Mouse (Mus musculus): ENCODE measurements at regions not wholly inside any gene's neighbourhood (a gene's known extent, or its start where the extent isn't known, plus 50 kb on each side); places are given as distances from the start of the nearest gene placed in this dataset.
A peak's percentile ranks its signal among the peaks of the same experiment; 100 is the strongest.

- H3K4me2 ChIP-seq (ENCODE audit: low read depth, low read length): no peak overlapping the region
- peaks cover 3% of the 10 kb centered on the region; the same call in 1 of the 2 replicates for H3K9me3 ChIP-seq (ENCODE audit: control insufficient read depth, low read length)
- H3K4me1 ChIP-seq (replicated peaks; ENCODE audit: control insufficient read depth, insufficient read depth, low read length): no peaks in the 10 kb centered on the region
- no peaks in the 10 kb centered on the region for H3K36me3 ChIP-seq (ENCODE audit: control insufficient read depth, insufficient read depth, low read length)
- no peaks in the 10 kb centered on the region for H3K27me3 ChIP-seq (ENCODE audit: control insufficient read depth, insufficient read depth, low read depth, low read length)
- no peak overlapping the region for H3K9ac ChIP-seq (ENCODE audit: low read length)
- no peak overlapping the region for H3K27ac ChIP-seq (ENCODE audit: low read length)
- H3K4me3 ChIP-seq (ENCODE audit: low read length): no peak overlapping the region
- no peak for ATAC-seq (ENCODE audit: low read depth)
- WGBS: 84% methylated on average over 5 of the region's 5 CpGs
Observed at GRCm38 (mm10) chr5:119015181-119015580, 454.7 kb downstream of the Med13l start.

GRCm38 (mm10) chr5:119015606-119016255, 455.3 kb downstream of the Med13l start:
- ATAC-seq (ENCODE audit: low read depth): no peak
- Histone ChIP-seq H3K27ac (ENCODE audit: low read length) (no peak overlapping the region), H3K9ac (ENCODE audit: low read length) (no peak overlapping the region), H3K4me2 (ENCODE audit: low read depth, low read length) (no peak overlapping the region), H3K27me3 (ENCODE audit: control insufficient read depth, insufficient read depth, low read depth, low read length) (no peaks in the 10 kb centered on the region), H3K36me3 (ENCODE audit: control insufficient read depth, insufficient read depth, low read length) (no peaks in the 10 kb centered on the region), H3K4me3 (ENCODE audit: low read length) (no peak overlapping the region), H3K9me3 (ENCODE audit: control insufficient read depth, low read length) (peaks cover 3% of the 10 kb centered on the region; the same call in 1 of the 2 replicates), H3K4me1 (replicated peaks; ENCODE audit: control insufficient read depth, insufficient read depth, low read length) (no peaks in the 10 kb centered on the region)
- 41% methylated on average over 15 of the region's 15 CpGs for WGBS

- H3K4me1 ChIP-seq (replicated peaks; ENCODE audit: control insufficient read depth, insufficient read depth, low read length): no peaks in the 10 kb centered on the region
- H3K4me2 ChIP-seq (ENCODE audit: low read depth, low read length): no peak overlapping the region
- no peak overlapping the region for H3K27ac ChIP-seq (ENCODE audit: low read length)
Observed at GRCm38 (mm10) chr5:119016420-119016819, 455.9 kb downstream of the Med13l start.

DNA sequence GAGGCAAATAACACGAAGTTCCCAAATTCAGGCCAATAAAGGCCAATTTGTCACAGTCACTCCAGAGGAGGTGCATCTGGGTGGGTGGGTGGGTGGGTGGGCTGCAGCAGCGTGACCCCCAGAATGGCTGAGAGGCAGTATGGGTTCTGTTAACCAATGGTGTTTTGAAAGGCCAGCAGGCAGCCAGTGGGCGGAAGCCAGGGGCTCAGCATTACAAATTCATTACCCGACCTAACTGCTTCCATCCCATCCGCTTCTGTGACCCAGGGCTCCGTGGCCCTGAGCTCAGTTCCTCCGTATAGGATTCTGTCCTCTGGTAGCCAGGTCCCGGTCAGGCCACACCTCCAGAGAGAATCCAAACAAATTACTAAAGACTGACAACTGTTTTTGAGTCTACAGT, 463.5 kb downstream of the Med13l start:
- Histone ChIP-seq H3K9ac (ENCODE audit: low read length) (no peak overlapping the region), H3K27ac (ENCODE audit: low read length) (no peak overlapping the region), H3K27me3 (ENCODE audit: control insufficient read depth, insufficient read depth, low read depth, low read length) (no peaks in the 10 kb centered on the region), H3K9me3 (ENCODE audit: control insufficient read depth, low read length) (no peaks in the 10 kb centered on the region), H3K4me1 (replicated peaks; ENCODE audit: control insufficient read depth, insufficient read depth, low read length) (no peaks in the 10 kb centered on the region), H3K4me2 (ENCODE audit: low read depth, low read length) (no peak overlapping the region), H3K36me3 (ENCODE audit: control insufficient read depth, insufficient read depth, low read length) (no peaks in the 10 kb centered on the region), H3K4me3 (ENCODE audit: low read length) (no peak overlapping the region)
- ATAC-seq (ENCODE audit: low read depth): no peak
- WGBS: 45% methylated on average over 8 of the region's 8 CpGs

More at GRCm38 (mm10) chr5:119016420-119016819, 455.9 kb downstream of the Med13l start:
- H3K27me3 ChIP-seq (ENCODE audit: control insufficient read depth, insufficient read depth, low read depth, low read length): no peaks in the 10 kb centered on the region
- H3K36me3 ChIP-seq (ENCODE audit: control insufficient read depth, insufficient read depth, low read length): no peaks in the 10 kb centered on the region
- no peak overlapping the region for H3K9ac ChIP-seq (ENCODE audit: low read length)
- no peak for ATAC-seq (ENCODE audit: low read depth)
- no peak overlapping the region for H3K4me3 ChIP-seq (ENCODE audit: low read length)
- peaks cover 3% of the 10 kb centered on the region; the same call in 1 of the 2 replicates for H3K9me3 ChIP-seq (ENCODE audit: control insufficient read depth, low read length)
- WGBS: 32% methylated on average over 4 of the region's 4 CpGs

GRCm38 (mm10) chr5:119032051-119032450, 471.6 kb downstream of the Med13l start:
- Histone ChIP-seq H3K36me3 (ENCODE audit: control insufficient read depth, insufficient read depth, low read length) (no peaks in the 10 kb centered on the region), H3K4me2 (ENCODE audit: low read depth, low read length) (no peak overlapping the region), H3K9ac (ENCODE audit: low read length) (no peak overlapping the region), H3K9me3 (ENCODE audit: control insufficient read depth, low read length) (no peaks in the 10 kb centered on the region), H3K27me3 (ENCODE audit: control insufficient read depth, insufficient read depth, low read depth, low read length) (no peaks in the 10 kb centered on the region), H3K4me1 (replicated peaks; ENCODE audit: control insufficient read depth, insufficient read depth, low read length) (no peaks in the 10 kb centered on the region), H3K27ac (ENCODE audit: low read length) (no peak overlapping the region), H3K4me3 (ENCODE audit: low read length) (no peak overlapping the region)
- WGBS: 86% methylated on average over 5 of the region's 5 CpGs
- ATAC-seq (ENCODE audit: low read depth): no peak

DNA sequence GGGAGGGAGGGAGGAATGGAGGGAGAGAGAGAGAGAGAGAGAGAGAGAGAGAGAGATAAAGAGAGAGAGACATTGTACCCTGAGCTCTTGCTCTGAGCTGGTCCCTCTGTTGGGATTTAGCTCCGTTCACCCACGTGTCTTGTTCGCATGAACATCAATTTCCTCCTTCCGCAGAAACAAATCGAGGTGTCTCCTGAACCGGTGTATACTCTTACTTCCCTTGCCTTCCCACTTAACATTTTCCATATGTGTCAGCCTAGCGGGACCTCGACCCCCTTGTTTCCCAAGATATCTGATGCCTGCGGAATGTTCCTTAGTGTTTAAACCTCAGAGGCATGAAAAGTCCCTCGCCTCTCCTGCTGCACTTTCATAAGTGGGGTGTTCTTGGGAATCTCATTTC, 484.1 kb downstream of the Med13l start:
- no peaks in the 10 kb centered on the region for H3K36me3 ChIP-seq (ENCODE audit: control insufficient read depth, insufficient read depth, low read length)
- no peaks in the 10 kb centered on the region for H3K27me3 ChIP-seq (ENCODE audit: control insufficient read depth, insufficient read depth, low read depth, low read length)
- H3K4me3 ChIP-seq (ENCODE audit: low read length): no peak overlapping the region
- H3K9me3 ChIP-seq (ENCODE audit: control insufficient read depth, low read length): no peaks in the 10 kb centered on the region
- H3K27ac ChIP-seq (ENCODE audit: low read length): no peak overlapping the region
- no peaks in the 10 kb centered on the region for H3K4me1 ChIP-seq (replicated peaks; ENCODE audit: control insufficient read depth, insufficient read depth, low read length)
- no peak for ATAC-seq (ENCODE audit: low read depth)
- H3K9ac ChIP-seq (ENCODE audit: low read length): no peak overlapping the region
- H3K4me2 ChIP-seq (ENCODE audit: low read depth, low read length): no peak overlapping the region
- 55% methylated on average over 10 of the region's 10 CpGs for WGBS

GRCm38 (mm10) chr5:119047581-119047980, 487.1 kb downstream of the Med13l start:
- no peak overlapping the region for H3K9ac ChIP-seq (ENCODE audit: low read length)
- H3K4me1 ChIP-seq (replicated peaks; ENCODE audit: control insufficient read depth, insufficient read depth, low read length): peaks cover 4% of the 10 kb centered on the region
- H3K4me2 ChIP-seq (ENCODE audit: low read depth, low read length): no peak overlapping the region
- no peaks in the 10 kb centered on the region for H3K36me3 ChIP-seq (ENCODE audit: control insufficient read depth, insufficient read depth, low read length)
- 33% methylated on average over 4 of the region's 4 CpGs for WGBS
- H3K27ac ChIP-seq (ENCODE audit: low read length): no peak overlapping the region
- no peak for ATAC-seq (ENCODE audit: low read depth)
- no peak overlapping the region for H3K4me3 ChIP-seq (ENCODE audit: low read length)
- no peaks in the 10 kb centered on the region for H3K9me3 ChIP-seq (ENCODE audit: control insufficient read depth, low read length)
- H3K27me3 ChIP-seq (ENCODE audit: control insufficient read depth, insufficient read depth, low read depth, low read length): no peaks in the 10 kb centered on the region

DNA sequence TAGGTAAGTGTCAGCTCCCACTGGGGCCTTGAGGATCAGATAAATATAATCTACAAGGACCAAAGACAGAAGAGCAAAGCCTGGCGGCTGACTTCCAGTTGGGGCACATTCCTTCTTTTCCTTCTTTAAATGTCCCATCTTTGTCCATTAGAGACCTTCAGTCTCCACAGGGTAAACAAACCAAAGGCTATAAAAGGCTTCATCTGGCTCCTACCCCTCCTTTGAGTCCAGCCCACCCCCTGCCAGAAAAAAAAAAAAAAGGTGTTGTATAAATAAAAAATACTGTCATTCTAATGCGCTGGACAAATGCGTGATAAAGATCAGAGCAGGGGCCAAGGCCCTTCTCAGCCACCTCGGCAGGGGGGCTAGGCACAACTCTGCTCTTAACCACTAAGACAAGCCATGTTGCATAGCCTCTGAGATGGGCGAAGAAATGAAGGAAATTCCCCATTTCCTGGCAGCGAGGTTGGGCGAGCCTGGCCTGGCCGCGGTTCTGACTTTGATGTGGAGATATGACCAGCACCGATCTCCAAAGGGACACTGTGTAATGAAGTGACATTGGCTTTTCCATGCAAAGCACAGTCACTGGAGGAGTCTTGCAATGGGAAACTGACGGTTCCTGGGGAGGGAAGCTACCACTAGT, 492.0 kb downstream of the Med13l start:
- no peak overlapping the region for H3K4me3 ChIP-seq (ENCODE audit: low read length)

DNA sequence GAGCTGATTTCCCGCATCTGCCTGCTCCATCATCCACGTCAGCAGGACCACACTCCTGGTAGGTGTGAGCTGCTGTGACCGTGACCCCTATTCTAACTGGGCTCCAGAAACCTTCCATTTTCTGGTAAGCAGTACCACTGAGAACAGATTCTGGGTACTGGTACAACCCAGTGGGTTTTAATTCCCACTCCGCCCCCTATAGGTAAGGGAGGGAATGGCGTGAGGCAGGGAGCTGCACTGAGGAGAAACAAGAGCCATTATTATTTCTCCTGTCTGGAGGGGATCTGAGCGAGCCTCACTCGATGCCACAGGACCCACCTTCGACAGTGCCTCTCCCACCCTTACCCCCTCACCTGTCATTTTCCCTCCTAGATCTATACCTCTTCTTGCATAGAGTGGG, 493.3 kb downstream of the Med13l start:
- ATAC-seq (ENCODE audit: low read depth): no peak
- Histone ChIP-seq H3K27me3 (ENCODE audit: control insufficient read depth, insufficient read depth, low read depth, low read length) (no peaks in the 10 kb centered on the region), H3K27ac (ENCODE audit: low read length) (no peak overlapping the region), H3K4me2 (ENCODE audit: low read depth, low read length) (no peak overlapping the region), H3K36me3 (ENCODE audit: control insufficient read depth, insufficient read depth, low read length) (no peaks in the 10 kb centered on the region), H3K4me3 (ENCODE audit: low read length) (no peak overlapping the region), H3K4me1 (replicated peaks; ENCODE audit: control insufficient read depth, insufficient read depth, low read length) (peaks cover 4% of the 10 kb centered on the region), H3K9me3 (ENCODE audit: control insufficient read depth, low read length) (no peaks in the 10 kb centered on the region), H3K9ac (ENCODE audit: low read length) (no peak overlapping the region)
- 85% methylated on average over 8 of the region's 8 CpGs for WGBS

More for the DNA sequence above, 492.0 kb downstream of the Med13l start:
- 10% methylated on average over 11 of the region's 11 CpGs for WGBS
- H3K36me3 ChIP-seq (ENCODE audit: control insufficient read depth, insufficient read depth, low read length): no peaks in the 10 kb centered on the region
- no peaks in the 10 kb centered on the region for H3K9me3 ChIP-seq (ENCODE audit: control insufficient read depth, low read length)
- ATAC-seq (ENCODE audit: low read depth): peak; percentile 90
- peak overlapping the region; percentile 82 for H3K27ac ChIP-seq (ENCODE audit: low read length)
- peaks cover 4% of the 10 kb centered on the region for H3K4me1 ChIP-seq (replicated peaks; ENCODE audit: control insufficient read depth, insufficient read depth, low read length)
- no peaks in the 10 kb centered on the region for H3K27me3 ChIP-seq (ENCODE audit: control insufficient read depth, insufficient read depth, low read depth, low read length)
- H3K9ac ChIP-seq (ENCODE audit: low read length): no peak overlapping the region
- no peak overlapping the region for H3K4me2 ChIP-seq (ENCODE audit: low read depth, low read length)
